Mouse (Mus musculus) central nervous system, embryonic 14 days (tissue): ENCODE results near the gene Otx2. TPM values are rescaled to one million over a fixed set of nuclear protein-coding genes. Genes with fewer than 3 reads are reported as not detected.

Experiments
- polyA plus RNA-seq: library from polyadenylated mRNA; depleted of rRNA; stranded (reverse); fragments of >200 nt; gene quantifications from 2 replicates; pipeline ENCODE4 v1.2.3, GENCODE M21; 2012; rRNA removed

Otx2 gene
- 43.6 and 48.1 TPM in 2 replicates for polyA plus RNA-seq

GRCm38 (mm10) chr14:48673541-48673940, at the start of gene Otx2:
Gene Otx2, minus strand, starts transcription at chr14:48673819.

Other genes starting within 250 kb of the Otx2 start
- 17.0 and 17.6 TPM in 2 replicates for gene Tmem260, start 227.7 kb downstream of the Otx2 start, polyA plus RNA-seq